Mouse (Mus musculus) spleen, embryonic (tissue): Measurements from ENCODE around the gene Rrp12.

Source experiments
- CTCF ChIA-PET: fragments of 350-600 bp; sonication (Branson Sonifier 250); formaldehyde crosslinking; loops from one replicate; lab custom pipeline; 2022; lab: Charles Lee

Gene Rrp12

DNA sequence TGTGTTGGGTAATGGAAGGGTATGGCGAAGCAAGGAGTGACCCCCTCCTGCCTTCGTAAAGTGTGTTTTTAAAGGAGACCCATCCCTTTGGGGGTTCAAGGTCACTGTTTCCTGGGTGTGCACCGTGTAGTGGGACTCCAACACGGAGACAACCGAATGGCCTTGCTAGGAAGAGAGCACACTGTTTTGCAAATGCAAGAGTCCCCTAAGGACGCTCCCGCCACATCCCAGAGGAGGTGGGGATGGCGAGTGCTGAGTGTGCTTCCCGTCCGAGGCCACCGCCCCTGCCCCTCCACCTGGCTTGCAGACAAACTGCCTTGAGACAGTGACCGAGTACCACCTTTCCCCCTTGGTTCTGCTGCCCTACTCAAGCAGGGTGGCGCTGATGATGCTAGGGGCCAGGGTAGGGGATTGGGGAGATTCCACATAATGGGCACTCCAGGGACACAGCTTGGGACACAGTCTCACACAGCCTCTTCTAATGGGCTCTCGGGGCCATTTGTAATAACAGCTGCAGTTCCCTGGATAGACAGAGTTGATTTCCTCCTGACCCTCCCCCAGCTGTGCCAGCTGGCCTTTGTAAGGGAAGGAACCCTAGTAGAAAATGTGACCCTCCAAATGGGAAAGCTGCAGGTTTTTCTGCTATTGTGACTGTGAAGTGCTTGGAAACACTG is 64.1 kb downstream of the Rrp12 start:
- CTCF ChIA-PET, result no interaction called here

DNA sequence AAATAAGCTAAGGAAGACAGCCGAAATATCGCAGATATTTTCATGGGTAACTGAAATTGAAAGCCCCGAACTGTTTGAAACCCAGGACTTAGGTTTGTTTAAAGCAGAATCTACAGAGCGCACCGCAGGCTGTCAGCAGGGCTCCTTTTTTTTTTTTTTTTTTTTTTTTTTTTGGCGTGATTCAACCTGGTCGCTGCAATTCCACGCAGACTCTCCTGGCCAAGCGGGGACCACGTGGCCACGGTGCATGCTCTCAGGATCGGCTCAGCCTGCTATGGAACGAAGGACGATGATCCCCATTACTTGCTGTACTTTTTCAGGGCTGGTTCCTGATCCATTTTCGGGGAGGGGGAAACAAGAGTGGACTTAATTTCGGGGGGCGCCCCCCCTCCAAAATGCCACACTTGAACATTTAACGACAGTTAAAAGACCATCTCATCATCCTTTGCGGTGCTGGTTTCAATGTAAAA is 64.8 kb downstream of the Rrp12 start:
- CTCF ChIA-PET, result interaction anchor here (1.4 kb wide), 1 partner anchor 16 kb away, joined by 3 read pairs; no protein-coding TSS in a partner anchor

DNA sequence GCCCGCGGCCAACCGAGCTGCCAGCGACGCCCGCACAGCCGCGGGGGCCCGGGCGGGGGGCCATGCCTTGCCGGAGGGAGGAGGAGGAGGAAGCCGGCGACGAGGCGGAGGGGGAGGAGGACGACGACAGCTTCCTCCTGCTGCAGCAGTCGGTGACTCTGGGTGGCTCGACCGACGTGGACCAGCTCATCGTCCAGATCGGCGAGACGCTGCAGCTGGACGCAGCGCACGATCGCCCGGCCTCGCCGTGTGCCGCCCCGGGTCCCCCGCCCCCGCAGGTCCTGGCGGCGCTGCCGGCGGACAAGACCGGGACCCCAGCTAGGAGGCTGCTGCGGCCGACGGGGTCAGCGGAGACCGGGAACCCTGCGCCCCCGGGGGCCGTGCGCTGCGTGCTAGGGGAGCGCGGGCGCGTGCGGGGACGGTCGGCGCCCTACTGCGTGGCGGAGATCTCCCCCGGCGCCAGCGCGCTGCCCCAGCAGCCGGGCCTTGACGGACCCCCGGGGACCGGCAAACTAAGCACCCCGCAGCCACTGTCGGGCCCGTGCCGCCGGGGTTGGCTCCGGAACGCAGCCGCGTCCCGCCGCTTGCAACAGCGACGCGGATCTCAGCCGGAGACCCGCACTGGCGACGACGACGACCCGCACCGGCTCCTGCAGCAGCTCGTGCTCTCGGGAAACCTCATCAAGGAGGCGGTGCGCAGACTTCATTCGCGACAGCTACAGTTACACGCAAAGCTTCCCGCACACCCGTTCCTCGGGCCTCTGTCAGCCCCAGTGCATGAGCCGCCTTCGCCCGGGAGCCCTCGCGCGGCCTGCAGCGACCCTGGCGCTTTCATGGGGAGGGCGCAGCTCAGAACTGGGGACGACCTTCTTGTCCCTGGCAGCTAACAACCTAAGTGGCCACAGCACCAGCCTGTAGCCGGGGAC is 65.6 kb downstream of the Rrp12 start:
- CTCF ChIA-PET, result interaction anchor here (0.6 to 1.4 kb wide), 2 partner anchors 16 to 28 kb away, joined by 3 read pairs; no protein-coding TSS in a partner anchor

DNA sequence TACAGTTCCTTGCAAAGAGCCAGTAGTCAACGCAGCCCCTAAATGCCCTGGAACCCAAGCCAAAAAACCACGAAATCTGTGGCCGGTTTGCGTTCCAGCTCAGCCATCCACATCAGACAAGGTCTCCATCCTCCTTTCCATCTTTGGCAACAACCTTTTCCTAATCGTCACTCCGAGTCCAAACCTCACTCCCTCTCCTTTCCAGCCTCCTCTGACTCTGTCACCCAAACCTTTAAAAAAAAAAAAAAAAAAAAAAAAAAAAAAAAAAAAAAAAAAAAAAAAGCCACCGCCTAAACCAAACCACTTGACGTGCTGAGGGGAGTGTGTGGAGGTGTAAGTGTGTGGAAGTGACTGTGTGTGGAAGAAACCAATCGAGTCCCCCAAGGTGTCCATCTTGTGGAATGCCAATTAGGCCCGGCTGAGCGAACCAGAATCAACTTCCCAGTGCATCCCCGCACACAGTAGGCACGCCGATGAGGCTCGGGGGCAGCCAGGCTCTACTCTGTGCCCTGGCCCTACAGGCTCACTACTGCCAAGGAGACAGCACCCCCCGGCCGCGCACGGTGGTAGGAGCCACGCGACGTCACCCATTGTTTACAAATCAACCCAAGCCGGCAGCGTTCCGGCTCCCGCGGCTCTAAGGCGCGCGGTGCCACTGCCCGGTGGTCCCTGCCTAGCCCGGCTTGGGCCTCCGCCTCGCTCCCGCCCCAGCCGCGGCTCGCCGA is 66.4 kb downstream of the Rrp12 start, which contains the start of gene Frat1:
Gene Frat1, plus strand, starts transcription at position 590 of the 725 bp plus-strand sequence.
- CTCF ChIA-PET, result interaction anchor here (0.6 to 1.4 kb wide), 3 partner anchors 17 to 28 kb away, joined by 3 read pairs; no protein-coding TSS in a partner anchor

DNA sequence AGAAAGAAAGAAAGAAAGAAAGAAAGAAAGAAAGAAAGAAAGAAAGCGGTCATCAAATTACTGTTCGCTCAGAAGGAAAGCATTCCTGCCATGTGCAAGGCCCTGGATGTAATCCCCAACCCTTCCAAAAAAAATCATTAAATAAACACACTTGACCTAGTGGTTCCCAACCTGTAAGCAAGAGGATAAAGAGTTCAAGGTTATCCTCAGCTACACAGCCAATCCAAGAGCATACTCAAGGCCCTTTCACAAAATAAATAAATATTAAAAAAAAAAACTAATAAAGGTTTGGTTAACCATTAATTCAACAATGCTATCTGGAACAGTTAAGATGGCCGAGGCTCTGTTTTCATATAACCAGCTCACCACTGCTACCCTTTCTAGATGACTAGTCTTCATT is 67.0 kb downstream of the Rrp12 start:
- CTCF ChIA-PET, result interaction anchor here (0.9 kb wide), 1 partner anchor 22 kb away, joined by 3 read pairs; no protein-coding TSS in a partner anchor

DNA sequence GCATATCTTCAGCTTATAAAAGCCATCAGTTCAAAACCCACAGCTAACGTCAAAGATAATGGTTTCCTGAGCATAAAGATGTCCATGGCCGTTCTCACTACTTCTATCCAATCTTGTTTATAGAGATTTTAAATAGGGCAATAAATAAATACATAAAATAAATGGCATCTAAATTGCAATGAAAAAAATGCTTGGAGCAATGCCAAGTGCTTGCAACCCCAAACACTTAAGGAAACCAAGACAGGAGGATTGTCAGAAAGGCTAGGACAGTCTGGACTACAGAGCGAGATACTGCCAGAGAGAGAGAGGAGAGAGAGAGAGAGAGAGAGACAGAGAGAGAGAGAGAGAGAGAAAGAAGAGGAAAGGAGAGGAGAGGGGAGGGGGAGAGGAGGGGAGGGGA is 69.4 kb downstream of the Rrp12 start:
- CTCF ChIA-PET, result no interaction called here

DNA sequence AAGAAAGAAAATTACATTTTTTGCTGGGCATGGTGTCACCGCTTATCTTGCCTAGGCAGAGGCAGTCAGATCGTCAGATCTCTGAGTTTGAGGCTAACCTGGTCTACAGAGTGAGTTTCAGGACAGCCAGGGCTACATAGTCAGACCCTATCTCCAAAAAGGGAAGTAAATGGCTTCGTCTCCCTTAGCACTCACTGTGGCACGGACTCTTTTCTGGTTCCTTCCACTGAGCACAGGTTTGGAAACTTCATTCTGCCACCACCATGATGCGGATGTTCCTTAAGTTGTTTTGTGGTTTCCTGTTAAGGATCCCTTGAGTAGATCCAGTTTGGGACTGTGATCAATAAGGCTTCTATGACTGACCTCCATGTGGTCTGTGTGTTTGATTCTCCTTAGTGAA is 71.0 kb downstream of the Rrp12 start:
- CTCF ChIA-PET, result interaction anchor here (0.6 kb wide), 1 partner anchor 24 kb away, joined by 4 read pairs; no protein-coding TSS in a partner anchor

DNA sequence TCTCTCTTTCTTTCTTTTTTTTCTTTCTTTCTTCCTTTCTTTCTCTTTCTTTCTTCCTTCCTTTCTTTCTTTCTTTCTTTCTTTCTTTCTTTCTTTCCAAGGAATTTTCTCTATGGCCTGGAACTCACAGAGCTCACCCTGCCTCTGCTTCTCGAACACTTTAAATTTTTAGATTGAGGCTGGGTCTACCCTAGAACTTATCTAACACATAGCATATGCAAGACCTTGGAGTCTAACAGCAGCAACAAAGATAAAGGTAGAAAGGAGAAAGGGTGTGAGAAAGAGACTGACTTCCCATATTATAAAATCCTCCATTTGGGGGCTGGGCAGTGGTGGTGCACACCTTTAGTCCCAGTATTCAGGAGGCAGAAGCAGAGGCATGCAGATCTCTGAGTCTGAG is 73.4 kb downstream of the Rrp12 start:
- CTCF ChIA-PET, result no interaction called here

DNA sequence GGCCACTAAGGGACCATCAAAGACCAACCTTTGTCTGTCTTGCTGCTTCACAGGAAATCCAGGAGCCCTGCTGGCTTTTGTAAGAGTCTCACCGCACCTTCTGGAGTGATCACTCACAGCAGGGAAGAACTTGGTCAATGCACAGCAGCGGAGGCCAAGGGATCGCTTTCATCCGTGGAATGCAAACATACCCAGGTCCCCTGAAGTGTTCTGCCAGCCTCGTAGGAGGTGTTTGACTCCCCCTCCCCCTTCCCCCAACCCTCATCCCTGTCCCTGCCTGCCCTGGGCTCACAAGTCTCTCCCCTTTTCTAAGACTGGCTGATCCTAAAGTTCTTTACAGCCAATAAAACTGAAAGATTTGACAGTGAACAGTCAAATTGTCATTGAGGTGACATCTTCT is 74.5 kb downstream of the Rrp12 start:
- CTCF ChIA-PET, result no interaction called here

DNA sequence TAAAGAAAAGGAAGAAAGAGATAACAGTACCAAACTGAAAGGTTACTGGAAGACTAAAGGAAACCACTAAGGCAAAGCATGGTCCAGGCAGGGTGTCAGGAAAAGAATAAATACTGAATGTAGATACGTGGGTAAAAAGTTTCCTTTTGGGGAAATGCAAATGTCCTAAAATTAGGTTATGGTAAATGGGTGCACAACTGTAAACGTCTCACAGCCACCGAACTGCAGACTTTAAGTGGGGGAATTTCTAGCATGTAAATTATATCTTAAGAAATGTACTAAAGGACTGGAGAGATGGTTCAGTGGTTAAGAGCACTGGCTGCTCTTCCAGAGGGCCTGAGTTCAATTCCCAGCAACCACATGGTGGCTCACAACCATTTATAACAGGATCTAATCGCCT is 77.2 kb downstream of the Rrp12 start:
- CTCF ChIA-PET, result no interaction called here

DNA sequence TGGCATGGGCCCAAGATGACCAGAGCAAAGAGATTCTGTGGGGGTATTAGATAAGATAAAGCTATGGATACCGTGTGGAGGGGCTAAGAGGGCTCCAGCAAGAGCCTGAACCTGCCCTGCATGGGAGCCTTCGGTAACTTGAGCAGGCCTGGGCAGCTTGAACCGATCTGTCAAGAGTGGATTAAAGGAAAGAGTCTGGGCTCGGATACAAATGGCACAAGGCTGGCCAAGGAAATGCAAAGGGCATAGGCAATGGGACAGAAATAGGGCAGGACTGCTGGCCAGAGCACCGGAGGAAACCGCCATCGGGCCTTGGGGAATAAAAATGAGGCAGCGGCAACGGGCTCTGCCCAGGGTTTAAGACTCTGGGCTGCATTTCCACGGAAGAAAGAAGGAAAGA is 78.6 kb downstream of the Rrp12 start:
- CTCF ChIA-PET, result no interaction called here

DNA sequence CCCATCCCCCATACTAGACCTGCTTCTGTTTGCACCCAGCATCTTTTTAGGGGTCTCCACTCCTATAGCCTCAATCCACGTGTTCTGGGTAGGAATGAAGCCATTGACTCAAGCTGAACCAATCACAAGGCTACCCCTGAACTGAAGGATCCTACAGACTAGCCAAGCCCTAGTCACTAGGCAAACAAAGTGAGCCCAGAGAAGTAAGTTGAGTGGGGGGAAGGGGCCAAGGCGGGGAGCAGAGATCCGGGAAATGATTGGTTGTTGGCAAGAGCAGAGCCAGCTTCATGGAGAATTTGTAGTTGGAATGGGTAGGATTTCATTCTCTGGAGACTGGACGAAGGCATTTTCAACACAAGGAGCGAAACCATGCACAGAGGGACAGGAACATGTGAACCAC is 79.1 kb downstream of the Rrp12 start:
- CTCF ChIA-PET, result no interaction called here

DNA sequence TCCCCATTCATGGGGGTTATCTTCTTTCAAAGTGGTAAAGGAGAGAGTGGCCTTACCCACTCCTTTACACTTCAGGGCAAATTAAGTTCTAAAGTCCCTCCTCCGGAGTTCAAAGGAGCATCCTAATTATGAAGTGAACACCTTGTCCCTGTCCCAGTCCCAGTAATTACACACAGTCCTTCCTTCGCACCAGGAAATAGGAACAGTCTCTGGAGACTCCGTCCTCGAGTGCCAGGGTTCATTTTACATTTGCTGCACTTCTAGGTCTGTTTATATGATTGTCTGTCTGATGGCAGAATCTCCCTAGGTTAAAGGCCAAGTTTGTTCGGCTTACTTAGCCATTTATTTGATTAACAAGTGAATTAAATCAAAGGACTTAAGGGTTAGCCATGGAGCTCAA is 79.6 kb downstream of the Rrp12 start:
- CTCF ChIA-PET, result no interaction called here

DNA sequence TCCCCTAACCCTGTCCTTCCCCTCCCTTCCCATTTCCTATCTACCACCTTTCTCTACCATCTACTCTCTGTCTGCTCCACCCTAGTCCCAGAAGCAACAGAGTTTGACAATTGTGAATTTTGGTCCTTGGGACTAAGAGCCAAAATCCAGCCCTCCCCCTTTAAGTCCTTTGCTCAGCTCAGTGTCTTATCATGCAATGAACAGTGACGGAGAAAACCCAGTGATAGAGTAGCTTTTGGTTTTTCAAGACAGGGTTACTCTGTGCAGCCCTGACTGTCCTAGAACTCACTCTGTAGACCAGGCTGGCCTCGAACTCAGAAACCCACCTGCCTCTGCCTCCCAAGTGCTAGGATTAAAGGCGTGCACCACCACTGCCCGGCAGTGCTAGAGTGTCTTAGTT is 82.6 kb downstream of the Rrp12 start:
- CTCF ChIA-PET, result no interaction called here
